Mouse (Mus musculus): ENCODE measurements around the gene Tekt2. TPM values are rescaled to one million over a fixed set of nuclear protein-coding genes. Genes with fewer than 3 reads are reported as not detected.
A peak's percentile ranks its signal among the peaks of the same experiment; 100 is the strongest.

Tekt2 gene
- total RNA-seq, 2 experiments from 2014 or later: 0.69 to 0.74 TPM

DNA sequence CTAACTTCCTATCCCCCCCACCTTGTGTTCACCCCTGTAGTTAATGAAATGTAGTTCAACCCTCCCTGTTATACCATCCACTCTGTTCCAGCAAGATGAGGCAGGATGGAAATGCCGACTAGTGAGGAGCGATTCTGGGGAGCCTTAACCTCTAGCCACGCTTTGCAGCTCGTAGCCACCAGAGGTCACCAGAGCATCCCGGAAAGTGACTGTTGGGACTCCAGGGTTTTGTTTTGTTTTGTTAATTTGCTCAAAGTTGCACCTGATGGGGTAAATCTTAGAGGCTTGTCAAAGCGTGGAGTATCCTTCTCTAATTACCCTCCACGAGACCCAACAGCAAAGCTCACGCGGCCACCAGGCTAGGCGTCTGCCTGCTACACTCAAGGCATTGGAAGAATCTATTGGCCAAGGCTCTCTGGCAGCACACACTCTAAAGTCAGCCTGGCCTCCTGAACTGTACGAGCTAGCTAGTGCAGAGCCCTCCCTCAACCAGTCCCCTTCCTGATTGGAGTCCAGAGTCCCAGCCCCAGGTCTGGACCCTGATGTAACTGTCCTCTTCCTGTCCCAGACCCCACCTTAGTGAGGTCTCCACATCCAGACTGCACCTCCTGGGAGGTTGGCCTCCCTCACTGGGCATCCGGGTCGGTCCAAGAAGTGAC, 47.5 kb downstream of the Tekt2 start:
- DNase-seq: peak; percentile 58 to 80
- intact Hi-C loops (cut with DNase I): loop anchor here (1.0 kb wide), 1 partner anchor 32 kb away; no protein-coding TSS in a partner anchor

DNA sequence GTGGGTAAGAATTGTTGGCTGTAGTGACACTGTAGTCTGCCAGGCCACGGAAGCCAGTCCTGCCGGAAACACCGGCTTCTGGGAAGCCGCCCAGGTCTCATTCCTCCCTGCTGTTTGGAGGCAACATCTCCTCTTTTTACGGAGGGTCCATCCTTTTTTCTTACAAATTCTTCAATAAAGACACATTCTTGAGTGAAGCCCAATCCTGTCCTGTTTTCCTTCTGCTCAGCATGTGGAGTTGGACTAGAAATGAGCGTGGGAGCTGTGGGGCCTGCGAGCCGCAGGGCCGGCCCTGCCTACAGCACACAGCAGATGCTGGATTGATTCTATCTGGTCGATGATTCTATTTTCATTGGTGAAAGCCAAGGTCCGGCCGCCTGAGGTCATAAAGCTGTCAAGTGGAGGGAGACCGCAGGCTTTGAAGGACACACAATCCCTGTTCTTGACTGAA, 49.8 kb downstream of the Tekt2 start:
- peak; percentile 61 to 68 for DNase-seq
- intact Hi-C loops (cut with DNase I): no loop called here

DNA sequence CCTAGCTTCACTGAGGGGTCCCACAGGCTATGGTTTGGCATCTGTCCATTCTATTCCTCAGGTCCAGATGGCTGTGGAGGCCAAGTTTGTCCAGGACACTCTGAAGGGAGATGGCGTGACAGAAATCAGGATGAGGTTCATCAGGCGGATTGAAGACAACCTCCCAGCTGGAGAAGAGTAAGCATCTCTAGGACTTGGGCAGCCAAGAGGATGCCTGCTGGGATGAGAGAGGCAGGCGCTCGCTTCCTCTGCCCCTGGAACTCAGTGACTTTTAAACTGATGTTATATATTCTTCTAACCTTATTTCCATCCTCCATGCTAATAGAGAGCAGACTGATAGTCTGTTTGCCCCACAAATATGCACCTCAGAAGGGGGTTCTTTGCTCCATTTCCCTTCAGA, 50.4 kb downstream of the Tekt2 start:
- intact Hi-C loops (cut with DNase I): no loop called here

DNA sequence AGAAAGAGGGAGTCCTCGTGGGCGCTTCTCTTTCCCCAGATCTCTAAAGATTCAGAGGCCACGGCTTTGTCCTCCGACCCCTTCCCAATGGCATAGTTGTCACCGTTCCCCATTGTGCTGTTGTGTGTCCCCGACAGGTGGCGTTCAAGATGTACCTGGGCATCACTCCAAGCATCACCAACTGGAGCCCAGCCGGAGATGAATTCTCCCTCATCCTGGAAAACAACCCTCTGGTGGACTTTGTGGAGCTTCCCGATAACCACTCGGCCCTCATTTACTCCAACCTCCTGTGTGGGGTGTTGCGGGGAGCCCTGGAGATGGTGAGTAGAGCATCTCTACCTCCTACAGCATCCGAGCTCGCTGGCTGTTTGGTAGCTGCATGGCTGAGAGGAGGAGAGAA, 51.7 kb downstream of the Tekt2 start:
- intact Hi-C loops (cut with DNase I): no loop called here
- DNase-seq: no peak

More for the DNA sequence above, 50.4 kb downstream of the Tekt2 start:
- no peak for DNase-seq

Other genes with a start within 250 kb of the Tekt2 start
- 10 to 100 TPM; 11.0 to 14.3 TPM for gene Lsm10, start 229.1 kb downstream of the Tekt2 start, total RNA-seq (2021)
- gene Stk40, start 221.7 kb downstream of the Tekt2 start, total RNA-seq (2021): 10 to 100 TPM; 22.8 to 32.7 TPM
- 10 to 100 TPM; 36.3 to 37.0 TPM for gene Eva1b, start 177.9 kb downstream of the Tekt2 start, total RNA-seq (2021)
- gene Sh3d21, start 162.2 kb downstream of the Tekt2 start, total RNA-seq (2021): 1 to 10 TPM; 2.1 to 2.7 TPM
- gene Thrap3, start 122.9 kb downstream of the Tekt2 start, total RNA-seq (2021): 100 to 1,000 TPM; 160 to 172 TPM
- 100 to 1,000 TPM; 214 to 239 TPM for gene Map7d1, start 69.3 kb downstream of the Tekt2 start, total RNA-seq (2021)
- 10 to 100 TPM; 50.8 to 54.0 TPM for gene Trappc3, start 63.4 kb downstream of the Tekt2 start, total RNA-seq (2021)
- gene Col8a2, start 38.9 kb downstream of the Tekt2 start, total RNA-seq (2021): 1 to 10 TPM; 1.8 to 2.1 TPM
- gene Adprhl2, start 4.0 kb downstream of the Tekt2 start, total RNA-seq (2021): 10 to 100 TPM; 17.0 to 18.9 TPM
- 10 to 100 TPM; 13.0 to 14.8 TPM for gene Ago3, start 103.9 kb upstream of the Tekt2 start, total RNA-seq (2021)
- 10 to 100 TPM; 16.0 to 18.6 TPM for gene Ago1, start 142.9 kb upstream of the Tekt2 start, total RNA-seq (2021)
- 1 to 10 TPM; 4.1 to 5.8 TPM for gene Ago4, start 207.8 kb upstream of the Tekt2 start, total RNA-seq (2021)
- 1 to 10 TPM; 5.9 to 8.2 TPM for gene Clspn, start 231.2 kb upstream of the Tekt2 start, total RNA-seq (2021)